Mouse (Mus musculus) midbrain, embryonic 14.5 days (tissue): Measurements from ENCODE around the gene Olfr488. TPM values are rescaled to one million over a fixed set of nuclear protein-coding genes. Genes with fewer than 3 reads are reported as not detected.
"Not testable (repeated sequence)": the region's sequence is repeated elsewhere in the genome, so short reads cannot be mapped to it uniquely, and the experiment has no call there.

ENCODE experiments used
- ATAC-seq: fragments of 200-750 bp; cut with Nextera tagmentation; 2 replicates; pipeline ENCODE4 v1.8.0; 2017; ENCODE audit warnings: moderate number of reproducible peaks, moderate library complexity; ENCODE audit not compliant: low FRiP score, low TSS enrichment
- DNase-seq: peaks from one replicate; pipeline ENCODE4 v3.0.0-alpha.2; 2015
- H3K27ac ChIP-seq: fragments of 300-500 bp; sonication (generic); replicated peaks from 2 replicates; pipeline ENCODE4 v1.5.1; 2014; ENCODE audit warnings: mild to moderate bottlenecking, low read depth, low read length, moderate library complexity
- H3K27me3 ChIP-seq: fragments of 300-500 bp; sonication (generic); 2 replicates; pipeline ENCODE4 v1.6.1; 2014; ENCODE audit warnings: low read length, control low read depth, mixed read lengths; ENCODE audit not compliant: control insufficient read depth, insufficient read depth
- H3K36me3 ChIP-seq: fragments of 300-500 bp; sonication (generic); 2 replicates; pipeline ENCODE4 v1.6.1; 2014; ENCODE audit warnings: low read length, control low read depth; ENCODE audit not compliant: control insufficient read depth, insufficient read depth
- H3K4me1 ChIP-seq: fragments of 300-500 bp; sonication (generic); 2 replicates; pipeline ENCODE4 v1.6.1; 2014; ENCODE audit warnings: mild to moderate bottlenecking, antibody characterized with exemption, low read length, control low read depth; ENCODE audit not compliant: control insufficient read depth, insufficient read depth
- H3K4me2 ChIP-seq: fragments of 300-500 bp; sonication (generic); 2 replicates; pipeline ENCODE4 v1.6.1; 2014; ENCODE audit warnings: mild to moderate bottlenecking, low read length, moderate library complexity
- H3K4me3 ChIP-seq: fragments of 300-500 bp; sonication (generic); replicated peaks from 2 replicates; pipeline ENCODE4 v1.5.1; 2014; ENCODE audit warnings: low read depth, low read length
- H3K9ac ChIP-seq: fragments of 300-500 bp; sonication (generic); replicated peaks from 2 replicates; pipeline ENCODE4 v1.6.1; 2014; ENCODE audit warnings: mild to moderate bottlenecking, low read length, moderate library complexity
- H3K9me3 ChIP-seq: fragments of 300-500 bp; sonication (generic); 2 replicates; pipeline ENCODE4 v1.6.1; 2016; ENCODE audit warnings: low read length, control low read depth, mixed read lengths; ENCODE audit not compliant: control insufficient read depth
- WGBS: fragments of 180-500 bp; shearing (Covaris S2); extraction: QIAGEN DNeasy Blood & Tissue Kit; methylation state at CpG from one replicate; pipeline ENCODE4 v1.1.7; 2014; 5-methylcytosine and 5-hydroxymethylcytosine counted together
- polyA plus RNA-seq: library from polyadenylated mRNA; unstranded; fragments of >200 nt; fragmentation: Nextera tagmentation; extraction: Ambion mirVana; gene quantifications from 2 replicates; pipeline ENCODE4 v1.2.1, GENCODE M21; 2014

The Olfr488 gene
- polyA plus RNA-seq = not detected in 2 replicates

DNA sequence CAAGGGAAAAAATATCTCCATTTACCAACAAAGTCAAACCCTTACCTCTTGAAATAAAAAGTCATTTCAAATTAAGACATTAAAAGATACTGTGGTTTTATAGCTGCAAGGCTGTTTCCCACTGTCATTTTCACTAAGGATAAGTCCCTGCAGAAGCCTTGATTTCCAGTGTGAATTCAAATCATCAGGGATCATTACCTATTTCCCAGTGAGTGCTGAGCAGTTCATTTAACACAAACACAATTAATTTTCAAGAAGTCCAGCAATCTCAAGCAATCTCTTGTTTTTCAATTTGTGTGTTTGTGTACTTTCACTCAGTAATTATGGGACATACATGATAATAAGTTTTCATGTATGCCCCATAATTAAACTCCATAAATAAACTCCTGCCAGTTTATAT lies at the start of gene Olfr488:
Gene Olfr488 (minus strand): TSS at position 101 of the 400 bp plus-strand sequence.
- H3K27ac ChIP-seq = no peak within 1 kb of the TSS
- H3K4me2 ChIP-seq = no peak within 1 kb of the TSS
- ATAC-seq (no peak), DNase-seq (no peak)
- H3K27me3 ChIP-seq = no peaks in the 10 kb centered on the region
- H3K4me1 ChIP-seq = no peaks in the 10 kb centered on the region
- H3K4me3 ChIP-seq = no peak within 1 kb of the TSS
- H3K9me3 ChIP-seq = no peaks in the 10 kb centered on the region
- H3K36me3 ChIP-seq = no peaks in the 10 kb centered on the region
- no peak within 1 kb of the TSS for H3K9ac ChIP-seq

GRCm38 (mm10) chr7:108288834-108289233 lies 30.7 kb upstream of the Olfr488 start, which contains the start of gene Olfr490:
Gene Olfr490 (minus strand): TSS chr7:108288934.
- H3K4me1 ChIP-seq = no peaks in the 10 kb centered on the region
- ATAC-seq (no peak), DNase-seq (no peak)

GRCm38 (mm10) chr7:108233551-108233950 lies 24.6 kb downstream of the Olfr488 start:
- H3K27me3 ChIP-seq = no peaks in the 10 kb centered on the region
- ATAC-seq (no peak), DNase-seq (no peak)
- no peaks in the 10 kb centered on the region for H3K9me3 ChIP-seq
- H3K4me2 ChIP-seq = no peak overlapping the region
- H3K9ac ChIP-seq = no peak overlapping the region
- no peak overlapping the region for H3K27ac ChIP-seq
- WGBS = 77% methylated on average over 3 of the region's 3 CpGs
- no peaks in the 10 kb centered on the region for H3K36me3 ChIP-seq
- no peaks in the 10 kb centered on the region for H3K4me1 ChIP-seq
- no peak overlapping the region for H3K4me3 ChIP-seq

More at GRCm38 (mm10) chr7:108288834-108289233, 30.7 kb upstream of the Olfr488 start, which contains the start of gene Olfr490:
- H3K4me3 ChIP-seq = no peak within 1 kb of the TSS
- no peaks in the 10 kb centered on the region for H3K9me3 ChIP-seq
- no peak within 1 kb of the TSS for H3K9ac ChIP-seq
- no peaks in the 10 kb centered on the region for H3K36me3 ChIP-seq
- H3K4me2 ChIP-seq = no peak within 1 kb of the TSS
- H3K27ac ChIP-seq = no peak within 1 kb of the TSS
- no peaks in the 10 kb centered on the region for H3K27me3 ChIP-seq

DNA sequence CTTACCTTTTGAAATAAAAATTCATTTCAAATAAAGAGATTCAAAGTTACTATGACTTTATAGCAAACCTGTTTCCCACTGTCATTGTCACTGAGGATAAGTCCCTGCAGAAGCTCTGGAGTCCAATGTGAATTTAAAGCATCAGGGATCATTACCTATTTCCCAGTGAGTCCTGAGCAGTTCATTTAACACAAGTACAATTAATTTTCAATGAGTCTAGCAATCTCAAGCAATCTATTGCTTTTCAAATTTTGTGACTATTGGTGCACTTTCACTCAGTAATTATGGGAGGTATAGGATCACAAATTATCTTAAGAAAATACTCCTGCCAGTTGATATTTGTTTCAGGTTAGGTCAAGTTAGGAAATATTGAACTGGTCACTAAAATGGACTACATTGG lies 43.6 kb downstream of the Olfr488 start, which contains the start of gene Olfr487:
Gene Olfr487 (minus strand): TSS at position 101 of the 400 bp plus-strand sequence.
- H3K4me3 ChIP-seq, H3K4me2 ChIP-seq, ATAC-seq, H3K36me3 ChIP-seq, DNase-seq, H3K27me3 ChIP-seq, H3K9me3 ChIP-seq, H3K4me1 ChIP-seq, H3K9ac ChIP-seq, H3K27ac ChIP-seq: not testable (repeated sequence)

Other genes starting within 250 kb of the Olfr488 start
- not detected in 2 replicates for gene Olfr478, start 224.4 kb downstream of the Olfr488 start, polyA plus RNA-seq
- gene Olfr479, start 207.7 kb downstream of the Olfr488 start, polyA plus RNA-seq = not detected in 2 replicates
- not detected in 2 replicates for gene Olfr480, start 191.0 kb downstream of the Olfr488 start, polyA plus RNA-seq
- not detected in 2 replicates for gene Olfr481, start 178.5 kb downstream of the Olfr488 start, polyA plus RNA-seq
- not detected in 2 replicates for gene Olfr482, start 160.8 kb downstream of the Olfr488 start, polyA plus RNA-seq
- not detected in 2 replicates for gene Olfr483, start 157.5 kb downstream of the Olfr488 start, polyA plus RNA-seq
- not detected in 2 replicates for gene Olfr484, start 130.9 kb downstream of the Olfr488 start, polyA plus RNA-seq
- not detected in 2 replicates for gene Olfr485, start 98.5 kb downstream of the Olfr488 start, polyA plus RNA-seq
- not detected in 2 replicates for gene Olfr486, start 85.6 kb downstream of the Olfr488 start, polyA plus RNA-seq
- gene Olfr487, start 43.7 kb downstream of the Olfr488 start, polyA plus RNA-seq = not detected in 2 replicates
- gene Olfr490, start 30.6 kb upstream of the Olfr488 start, polyA plus RNA-seq = not detected in 2 replicates
- not detected in 2 replicates for gene Olfr491, start 55.1 kb upstream of the Olfr488 start, polyA plus RNA-seq
- not detected in 2 replicates for gene Olfr492, start 65.3 kb upstream of the Olfr488 start, polyA plus RNA-seq
- not detected in 2 replicates for gene Olfr493, start 88.6 kb upstream of the Olfr488 start, polyA plus RNA-seq
- not detected in 2 replicates for gene Olfr494, start 107.0 kb upstream of the Olfr488 start, polyA plus RNA-seq
- not detected in 2 replicates for gene Olfr495, start 134.8 kb upstream of the Olfr488 start, polyA plus RNA-seq
- gene Olfr497, start 162.1 kb upstream of the Olfr488 start, polyA plus RNA-seq = not detected in 2 replicates
- gene Olfr498, start 207.0 kb upstream of the Olfr488 start, polyA plus RNA-seq = not detected in 2 replicates